Mouse (Mus musculus): ENCODE results near the gene Mdp1. TPM values are rescaled to one million over a fixed set of nuclear protein-coding genes. Genes with fewer than 3 reads are reported as not detected.
A peak's percentile ranks its signal among the peaks of the same experiment; 100 is the strongest.

Gene Mdp1
- polyA plus RNA-seq (2015; fragmentation: Nextera tagmentation; extraction: Ambion mirVana) = 77.2 and 82.8 TPM in 2 replicates

GRCm38 (mm10) chr14:55659960-55660573, at the start of gene Mdp1:
Gene Mdp1 (minus strand): TSS chr14:55660508.
- Histone ChIP-seq H3K27ac (ENCODE audit: low read depth, low read length) (peak within 1 kb of the TSS; percentile 88), H3K4me3 (ENCODE audit: low read length) (peak within 1 kb of the TSS; percentile 69), H3K4me2 (ENCODE audit: low read length) (peak within 1 kb of the TSS; percentile 65), H3K27me3 (replicated peaks; ENCODE audit: control insufficient read depth, insufficient read depth, low read length) (no peaks in the 10 kb centered on the region), H3K36me3 (ENCODE audit: control insufficient read depth, insufficient read depth, low read length) (peaks cover 10% of the 10 kb centered on the region), H3K9me3 (ENCODE audit: control insufficient read depth, low read length) (no peaks in the 10 kb centered on the region), H3K4me1 (ENCODE audit: control insufficient read depth, insufficient read depth, low read depth, low read length) (peaks cover 8% of the 10 kb centered on the region), H3K9ac (ENCODE audit: low read depth, low read length) (peak within 1 kb of the TSS; percentile 78)
- WGBS = under 1% methylated on average over 38 of the region's 39 CpGs
- peak; percentile 96 for ATAC-seq

DNA sequence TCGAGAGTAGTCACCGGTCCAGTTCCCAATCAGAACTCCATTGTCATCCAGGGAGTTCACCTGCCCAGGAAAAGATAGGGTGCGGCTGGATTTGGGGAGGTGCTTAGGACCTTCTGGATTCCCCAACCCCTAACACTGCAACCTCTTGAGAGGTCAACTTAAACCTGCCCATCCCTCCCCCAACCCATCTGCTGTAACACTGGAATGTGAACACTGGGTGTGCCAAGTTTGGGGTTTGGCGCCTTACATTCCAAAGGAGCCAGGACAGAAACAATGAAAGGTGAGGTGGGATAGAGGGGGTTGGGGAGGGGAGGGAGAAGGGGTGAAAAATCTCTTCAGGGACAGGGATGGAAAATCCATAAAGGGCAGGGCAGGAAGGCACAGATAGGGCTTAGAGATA, 49.2 kb upstream of the Mdp1 start:
- Histone ChIP-seq H3K27ac (ENCODE audit: low read depth, low read length) (no peak overlapping the region), H3K36me3 (ENCODE audit: control insufficient read depth, insufficient read depth, low read length) (no peaks in the 10 kb centered on the region), H3K4me2 (ENCODE audit: low read length) (no peak overlapping the region), H3K9me3 (ENCODE audit: control insufficient read depth, low read length) (no peaks in the 10 kb centered on the region), H3K27me3 (replicated peaks; ENCODE audit: control insufficient read depth, insufficient read depth, low read length) (peaks cover 3% of the 10 kb centered on the region; the same call in 1 of the 2 replicates), H3K4me3 (ENCODE audit: low read length) (no peak overlapping the region), H3K4me1 (ENCODE audit: control insufficient read depth, insufficient read depth, low read depth, low read length) (no peaks in the 10 kb centered on the region), H3K9ac (ENCODE audit: low read depth, low read length) (no peak overlapping the region)
- no peak for ATAC-seq
- WGBS = 87% methylated on average over 4 of the region's 4 CpGs

- Histone ChIP-seq H3K27ac (ENCODE audit: low read depth, low read length) (no peak overlapping the region), H3K27me3 (replicated peaks; ENCODE audit: control insufficient read depth, insufficient read depth, low read length) (no peaks in the 10 kb centered on the region), H3K4me3 (ENCODE audit: low read length) (no peak overlapping the region), H3K4me1 (ENCODE audit: control insufficient read depth, insufficient read depth, low read depth, low read length) (no peaks in the 10 kb centered on the region), H3K9ac (ENCODE audit: low read depth, low read length) (no peak overlapping the region), H3K36me3 (ENCODE audit: control insufficient read depth, insufficient read depth, low read length) (no peaks in the 10 kb centered on the region), H3K9me3 (ENCODE audit: control insufficient read depth, low read length) (no peaks in the 10 kb centered on the region), H3K4me2 (ENCODE audit: low read length) (no peak overlapping the region)
- no peak for ATAC-seq
- WGBS = 84% methylated on average over 5 of the region's 5 CpGs
These were observed 47.1 kb upstream of the Mdp1 start for GRCm38 (mm10) chr14:55707397-55707796.

- H3K4me1 ChIP-seq (ENCODE audit: control insufficient read depth, insufficient read depth, low read depth, low read length) = no peaks in the 10 kb centered on the region
- no peak overlapping the region for H3K27ac ChIP-seq (ENCODE audit: low read depth, low read length)
- no peak for ATAC-seq
- no peaks in the 10 kb centered on the region for H3K27me3 ChIP-seq (replicated peaks; ENCODE audit: control insufficient read depth, insufficient read depth, low read length)
- no peaks in the 10 kb centered on the region for H3K36me3 ChIP-seq (ENCODE audit: control insufficient read depth, insufficient read depth, low read length)
- no peak overlapping the region for H3K9ac ChIP-seq (ENCODE audit: low read depth, low read length)
- H3K4me3 ChIP-seq (ENCODE audit: low read length) = no peak overlapping the region
- WGBS = 90% methylated on average over 8 of the region's 8 CpGs
- no peak overlapping the region for H3K4me2 ChIP-seq (ENCODE audit: low read length)
- no peaks in the 10 kb centered on the region for H3K9me3 ChIP-seq (ENCODE audit: control insufficient read depth, low read length)
These were observed 45.8 kb upstream of the Mdp1 start for GRCm38 (mm10) chr14:55706051-55706600.

GRCm38 (mm10) chr14:55702761-55703160, 42.5 kb upstream of the Mdp1 start:
- no peaks in the 10 kb centered on the region for H3K27me3 ChIP-seq (replicated peaks; ENCODE audit: control insufficient read depth, insufficient read depth, low read length)
- no peaks in the 10 kb centered on the region for H3K4me1 ChIP-seq (ENCODE audit: control insufficient read depth, insufficient read depth, low read depth, low read length)

DNA sequence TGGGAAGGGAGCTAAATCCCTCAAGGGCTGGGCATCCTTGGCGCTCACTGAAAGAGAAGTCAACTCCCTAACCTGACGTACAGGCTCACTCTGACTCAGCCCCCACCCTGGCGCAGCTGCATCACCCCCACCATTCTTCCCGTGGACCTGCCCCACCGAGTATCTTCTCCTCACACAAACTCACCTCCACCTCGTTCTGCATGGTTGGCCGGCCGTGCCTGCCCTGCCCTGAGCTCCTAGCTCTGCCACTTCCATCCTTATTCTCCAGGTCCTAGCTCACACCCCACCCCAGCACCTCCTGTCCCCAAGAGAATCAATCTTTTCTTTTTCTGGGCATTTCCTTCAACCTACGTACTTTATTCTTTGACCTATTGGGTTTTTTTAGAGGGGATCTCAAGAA, 40.8 kb upstream of the Mdp1 start:
- H3K9ac ChIP-seq (ENCODE audit: low read depth, low read length) = no peak overlapping the region
- H3K27me3 ChIP-seq (replicated peaks; ENCODE audit: control insufficient read depth, insufficient read depth, low read length) = no peaks in the 10 kb centered on the region
- no peaks in the 10 kb centered on the region for H3K9me3 ChIP-seq (ENCODE audit: control insufficient read depth, low read length)
- H3K4me1 ChIP-seq (ENCODE audit: control insufficient read depth, insufficient read depth, low read depth, low read length) = no peaks in the 10 kb centered on the region
- no peak for ATAC-seq
- H3K4me2 ChIP-seq (ENCODE audit: low read length) = no peak overlapping the region
- H3K36me3 ChIP-seq (ENCODE audit: control insufficient read depth, insufficient read depth, low read length) = no peaks in the 10 kb centered on the region
- H3K4me3 ChIP-seq (ENCODE audit: low read length) = no peak overlapping the region
- H3K27ac ChIP-seq (ENCODE audit: low read depth, low read length) = no peak overlapping the region
- WGBS = 61% methylated on average over 9 of the region's 9 CpGs

More at GRCm38 (mm10) chr14:55702761-55703160, 42.5 kb upstream of the Mdp1 start:
- H3K4me3 ChIP-seq (ENCODE audit: low read length) = no peak overlapping the region
- no peak overlapping the region for H3K4me2 ChIP-seq (ENCODE audit: low read length)
- H3K27ac ChIP-seq (ENCODE audit: low read depth, low read length) = no peak overlapping the region
- ATAC-seq = no peak
- no peaks in the 10 kb centered on the region for H3K9me3 ChIP-seq (ENCODE audit: control insufficient read depth, low read length)
- 77% methylated on average over 6 of the region's 6 CpGs for WGBS
- no peaks in the 10 kb centered on the region for H3K36me3 ChIP-seq (ENCODE audit: control insufficient read depth, insufficient read depth, low read length)
- H3K9ac ChIP-seq (ENCODE audit: low read depth, low read length) = no peak overlapping the region

DNA sequence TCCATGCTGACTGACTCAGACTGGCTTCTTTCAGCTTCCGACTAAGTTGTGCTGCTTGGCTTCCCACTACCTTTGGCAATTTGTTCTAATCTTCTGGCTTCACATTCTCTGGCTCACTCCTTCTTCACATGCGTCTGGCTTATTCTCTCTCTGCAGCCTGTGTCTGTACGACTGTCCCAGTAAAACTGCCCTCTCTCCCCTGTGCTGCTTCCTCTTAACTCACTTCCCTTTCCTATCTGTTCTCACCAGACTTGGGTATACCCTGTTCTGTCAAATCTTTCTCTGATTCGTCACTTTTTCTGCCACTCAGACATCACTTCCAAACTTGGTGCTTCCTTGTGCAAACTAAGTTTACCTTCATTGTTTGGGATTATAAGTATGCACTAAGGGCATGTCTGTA, 36.9 kb upstream of the Mdp1 start:
- 87% methylated on average over 4 of the region's 4 CpGs for WGBS

DNA sequence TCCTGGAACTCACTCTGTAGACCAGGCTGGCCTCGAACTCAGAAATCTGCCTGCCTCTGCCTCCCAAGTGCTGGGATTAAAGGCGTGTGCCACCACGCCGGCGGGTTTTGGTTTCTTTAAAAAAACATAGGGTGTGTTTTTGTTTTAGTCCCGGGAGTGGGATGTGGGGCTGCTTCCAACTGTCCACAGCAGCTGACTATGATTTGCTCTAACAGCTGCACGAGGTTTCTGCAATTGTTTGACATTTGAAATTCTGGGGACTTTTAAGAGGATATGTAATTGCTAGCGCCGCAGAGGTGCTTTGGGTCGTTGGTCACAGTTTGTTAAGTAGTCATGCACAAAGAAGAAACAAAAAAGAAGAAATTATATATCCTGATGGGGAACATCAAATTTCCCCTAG, 29.1 kb upstream of the Mdp1 start:
- ATAC-seq = no peak
- H3K4me1 ChIP-seq (ENCODE audit: control insufficient read depth, insufficient read depth, low read depth, low read length) = no peaks in the 10 kb centered on the region
- no peak overlapping the region for H3K4me3 ChIP-seq (ENCODE audit: low read length)
- H3K36me3 ChIP-seq (ENCODE audit: control insufficient read depth, insufficient read depth, low read length) = no peaks in the 10 kb centered on the region
- H3K27me3 ChIP-seq (replicated peaks; ENCODE audit: control insufficient read depth, insufficient read depth, low read length) = no peaks in the 10 kb centered on the region
- 82% methylated on average over 10 of the region's 10 CpGs for WGBS
- no peaks in the 10 kb centered on the region for H3K9me3 ChIP-seq (ENCODE audit: control insufficient read depth, low read length)
- H3K9ac ChIP-seq (ENCODE audit: low read depth, low read length) = no peak overlapping the region
- no peak overlapping the region for H3K4me2 ChIP-seq (ENCODE audit: low read length)
- no peak overlapping the region for H3K27ac ChIP-seq (ENCODE audit: low read depth, low read length)

More for the DNA sequence above, 36.9 kb upstream of the Mdp1 start:
- no peak for ATAC-seq
- H3K36me3 ChIP-seq (ENCODE audit: control insufficient read depth, insufficient read depth, low read length) = no peaks in the 10 kb centered on the region
- H3K27me3 ChIP-seq (replicated peaks; ENCODE audit: control insufficient read depth, insufficient read depth, low read length) = no peaks in the 10 kb centered on the region
- no peak overlapping the region for H3K27ac ChIP-seq (ENCODE audit: low read depth, low read length)
- no peaks in the 10 kb centered on the region for H3K4me1 ChIP-seq (ENCODE audit: control insufficient read depth, insufficient read depth, low read depth, low read length)
- no peaks in the 10 kb centered on the region for H3K9me3 ChIP-seq (ENCODE audit: control insufficient read depth, low read length)
- no peak overlapping the region for H3K4me2 ChIP-seq (ENCODE audit: low read length)
- no peak overlapping the region for H3K4me3 ChIP-seq (ENCODE audit: low read length)
- no peak overlapping the region for H3K9ac ChIP-seq (ENCODE audit: low read depth, low read length)

GRCm38 (mm10) chr14:55682118-55682493, 21.8 kb upstream of the Mdp1 start:
- peaks cover 8% of the 10 kb centered on the region; the same call in 1 of the 2 replicates for H3K4me1 ChIP-seq (ENCODE audit: control insufficient read depth, insufficient read depth, low read depth, low read length)
- no peak; the same call in 1 of the 2 replicates for ATAC-seq
- WGBS = 14% methylated on average over 3 of the region's 3 CpGs

More at GRCm38 (mm10) chr14:55682118-55682493, 21.8 kb upstream of the Mdp1 start:
- Histone ChIP-seq H3K27ac (ENCODE audit: low read depth, low read length) (peak overlapping the region; percentile 69), H3K36me3 (ENCODE audit: control insufficient read depth, insufficient read depth, low read length) (peaks cover 14% of the 10 kb centered on the region), H3K4me2 (ENCODE audit: low read length) (peak overlapping the region; percentile 90), H3K27me3 (replicated peaks; ENCODE audit: control insufficient read depth, insufficient read depth, low read length) (no peaks in the 10 kb centered on the region), H3K9me3 (ENCODE audit: control insufficient read depth, low read length) (no peaks in the 10 kb centered on the region), H3K9ac (ENCODE audit: low read depth, low read length) (peak overlapping the region; percentile 69), H3K4me3 (ENCODE audit: low read length) (peak overlapping the region; percentile 78)

Measured in hindbrain, embryonic 16.5 days (tissue).